7 mouse cellular contexts compared by ENCODE assay signal in genomic region chr1:164454747-164455400, GRCm38 (mm10). TPM values are rescaled to one million over a fixed set of nuclear protein-coding genes. Genes with fewer than 3 reads are reported as not detected.
DNase-seq lines count a peak whose midpoint lies in the region; ATAC-seq lines count a peak whose summit lies in the region.

No protein-coding gene starts in this region.

- peak overlapping the region; percentile 56 for H3K4me3 ChIP-seq in heart, embryonic 10.5 days
- H3K4me3 ChIP-seq in kidney, embryonic 14.5 days (ENCODE audit: low read length) = peak overlapping the region; percentile 20
- no peak overlapping the region for H3K4me3 ChIP-seq in liver, embryonic 11.5 days (ENCODE audit: low read depth, low read length)
- peak overlapping the region; percentile 17 for H3K4me3 ChIP-seq in neural tube, embryonic 12.5 days

- 30% methylated on average over 14 of the region's 14 CpGs for WGBS in heart, embryonic 10.5 days
- 40% methylated on average over 14 of the region's 14 CpGs for WGBS in kidney, embryonic 14.5 days
- WGBS in liver, embryonic 11.5 days = 52% methylated on average over 14 of the region's 14 CpGs
- 41% methylated on average over 14 of the region's 14 CpGs for WGBS in neural tube, embryonic 12.5 days

- H3K9me3 ChIP-seq in heart, embryonic 10.5 days = no peaks in the 10 kb centered on the region
- no peaks in the 10 kb centered on the region for H3K9me3 ChIP-seq in kidney, embryonic 14.5 days (ENCODE audit: control insufficient read depth, low read length)
- no peaks in the 10 kb centered on the region for H3K9me3 ChIP-seq in liver, embryonic 11.5 days (ENCODE audit: control insufficient read depth, low read length)
- no peaks in the 10 kb centered on the region for H3K9me3 ChIP-seq in neural tube, embryonic 12.5 days

- peak overlapping the region; percentile 38 for H3K4me2 ChIP-seq in kidney, embryonic 14.5 days (replicated peaks; ENCODE audit: low read depth, low read length)
- H3K4me2 ChIP-seq in liver, embryonic 11.5 days = peak overlapping the region; percentile 49
- peak overlapping the region; percentile 54 for H3K4me2 ChIP-seq in neural tube, embryonic 12.5 days (replicated peaks)

- H3K27me3 ChIP-seq in heart, embryonic 10.5 days (ENCODE audit: insufficient read depth, poor library complexity, severe bottlenecking) = peaks cover 40% of the 10 kb centered on the region
- peaks cover 32% of the 10 kb centered on the region for H3K27me3 ChIP-seq in kidney, embryonic 14.5 days (ENCODE audit: control insufficient read depth, insufficient read depth, low read length)
- peaks cover 46% of the 10 kb centered on the region for H3K27me3 ChIP-seq in liver, embryonic 11.5 days (replicated peaks; ENCODE audit: control insufficient read depth, insufficient read depth, low read length)
- 0 out of 2 replicates have a peak, but pooled peaks cover 2% of the 10 kb centered on the region for H3K27me3 ChIP-seq in neural tube, embryonic 12.5 days (replicated peaks)

- H3K4me1 ChIP-seq in heart, embryonic 10.5 days = peaks cover 62% of the 10 kb centered on the region
- H3K4me1 ChIP-seq in kidney, embryonic 14.5 days (ENCODE audit: control insufficient read depth, insufficient read depth, low read length) = peaks cover 11% of the 10 kb centered on the region; the same call in 1 of the 2 replicates
- peaks cover 7% of the 10 kb centered on the region for H3K4me1 ChIP-seq in liver, embryonic 11.5 days (replicated peaks; ENCODE audit: control insufficient read depth, insufficient read depth, low read length)
- peaks cover 42% of the 10 kb centered on the region for H3K4me1 ChIP-seq in neural tube, embryonic 12.5 days

- H3K27ac ChIP-seq in heart, embryonic 10.5 days = peak overlapping the region; percentile 79
- no peak overlapping the region for H3K27ac ChIP-seq in kidney, embryonic 14.5 days (ENCODE audit: low read depth, low read length)
- no peak overlapping the region for H3K27ac ChIP-seq in liver, embryonic 11.5 days (ENCODE audit: low read depth, low read length)
- no peak overlapping the region for H3K27ac ChIP-seq in neural tube, embryonic 12.5 days

- H3K36me3 ChIP-seq in heart, embryonic 10.5 days = peaks cover 38% of the 10 kb centered on the region
- peaks cover 2% of the 10 kb centered on the region for H3K36me3 ChIP-seq in kidney, embryonic 14.5 days (ENCODE audit: control insufficient read depth, insufficient read depth, low read length)
- 0 out of 2 replicates have a peak, but pooled peaks cover 4% of the 10 kb centered on the region for H3K36me3 ChIP-seq in liver, embryonic 11.5 days (ENCODE audit: control insufficient read depth, insufficient read depth, low read length)
- peaks cover 14% of the 10 kb centered on the region for H3K36me3 ChIP-seq in neural tube, embryonic 12.5 days

- ATAC-seq in kidney, embryonic 14.5 days (ENCODE audit: low FRiP score, low TSS enrichment) = no peak
- no peak for ATAC-seq in liver, embryonic 11.5 days (replicated peaks; ENCODE audit: low FRiP score)
- no peak for ATAC-seq in neural tube, embryonic 12.5 days (ENCODE audit: low FRiP score, low read depth)

- peak overlapping the region; percentile 34; the same call in 1 of the 2 replicates for H3K9ac ChIP-seq in kidney, embryonic 14.5 days (ENCODE audit: low read depth, low read length)
- no peak overlapping the region for H3K9ac ChIP-seq in liver, embryonic 11.5 days (ENCODE audit: low read depth, low read length)
- H3K9ac ChIP-seq in neural tube, embryonic 12.5 days = peak overlapping the region; percentile 38

- peak; percentile 63 for DNase-seq in adrenal gland, postnatal 14 days
- DNase-seq in cerebellum, adult 9-11 months = peak; percentile 80
- no peak for DNase-seq in heart, embryonic 10.5 days (ENCODE audit: low spot score)
- DNase-seq in liver, embryonic 11.5 days (ENCODE audit: low spot score) = no peak
- no peak for DNase-seq in spleen, adult 12 weeks (ENCODE audit: low spot score)

RNA-seq across cellular contexts. Expression of gene Atp1b1, which starts 3.3 kb away (rescaled TPM):
- total RNA-seq in adrenal gland, postnatal 14 days (2021) = 90.2 and 91.6 TPM in 2 replicates
- polyA plus RNA-seq in heart, embryonic 10.5 days (2016; fragmentation: Nextera tagmentation; extraction: Ambion mirVana) = 181 and 298 TPM in 2 replicates
- polyA plus RNA-seq in kidney, embryonic 14.5 days (2014; fragmentation: Nextera tagmentation; extraction: Ambion mirVana) = 80.2 and 86.4 TPM in 2 replicates
- 18.2 and 18.6 TPM in 2 replicates for polyA plus RNA-seq in liver, embryonic 11.5 days (2014; fragmentation: Nextera tagmentation; extraction: Ambion mirVana)
- polyA plus RNA-seq in neural tube, embryonic 12.5 days (2016; fragmentation: Nextera tagmentation; extraction: Ambion mirVana) = 64.1 and 64.8 TPM in 2 replicates

Comparison
In these comparisons a context has a peak if more than half of its experiments do, and no peak if none do; other contexts are left out.
1. DNase-seq: peak in adrenal gland, postnatal 14 days (single experiment) and cerebellum, adult 9-11 months (single experiment); none in heart, embryonic 10.5 days (single experiment), liver, embryonic 11.5 days (single experiment) and spleen, adult 12 weeks (single experiment).
2. Peak in every context shown above with its lines, with median percentiles within 50 percentile points of each other: H3K4me2 ChIP-seq.